Mouse (Mus musculus) layer of hippocampus, postnatal 10 days (tissue): ENCODE results near the gene 1700001O22Rik. TPM values are rescaled to one million over a fixed set of nuclear protein-coding genes. Genes with fewer than 3 reads are reported as not detected.

Experiments used
- DNase-seq, 2 experiments: peaks; one replicate each; pipeline ENCODE4 v3.0.0; 2021; ENCODE audit warnings: low spot score in 2 of 2
- long read RNA-seq: library from polyadenylated mRNA; stranded (forward); transcript quantifications from one replicate; pipeline ENCODE4 v2.0.0, GENCODE M21; 2023
- total RNA-seq, 2 experiments: library from RNA; stranded (reverse); gene quantifications; 2 replicates each; pipeline ENCODE4 v1.2.3; 2021

1700001O22Rik gene
- total RNA-seq = 1 to 10 TPM; 2.0 to 3.2 TPM
- long read RNA-seq, partial matches to known transcripts = 0 of 4 reads
- long read RNA-seq, other reads (novel, unspliced or antisense) = 3 of 4 reads

- DNase-seq = no peak
These were observed at the start of gene 1700001O22Rik for GRCm38 (mm10) chr2:30803604-30804003. 1700001O22Rik (minus strand) TSS chr2:30803661.

DNA sequence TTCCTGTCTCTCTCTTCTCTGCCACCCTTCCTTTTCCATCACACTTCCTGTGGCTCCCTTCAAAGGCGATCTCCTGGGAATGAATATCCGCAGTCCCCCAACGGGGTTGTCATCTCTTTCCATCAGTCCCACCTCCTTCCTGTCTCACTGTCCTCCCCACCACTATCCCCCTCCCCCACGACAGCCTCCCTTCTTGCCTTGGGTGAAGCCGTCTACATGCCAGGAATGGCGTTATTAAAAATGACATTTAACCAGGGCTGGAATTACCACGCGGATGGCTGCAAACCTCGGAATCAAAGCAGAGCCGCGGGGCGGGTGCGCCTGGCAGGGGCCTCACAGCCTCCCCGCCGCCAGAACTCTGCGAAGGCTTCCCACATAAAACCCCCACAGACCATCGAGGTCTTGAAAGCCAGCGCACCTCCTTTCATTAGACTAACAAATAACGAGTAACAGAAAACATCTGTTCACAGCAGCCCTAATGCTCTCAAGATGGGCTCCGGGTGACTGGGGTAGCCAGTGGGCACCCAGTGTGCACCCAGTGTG, 49.4 kb upstream of the 1700001O22Rik start:
- no peak for DNase-seq

- DNase-seq = no peak
These were observed 47.1 kb upstream of the 1700001O22Rik start for GRCm38 (mm10) chr2:30850581-30850980.

DNA sequence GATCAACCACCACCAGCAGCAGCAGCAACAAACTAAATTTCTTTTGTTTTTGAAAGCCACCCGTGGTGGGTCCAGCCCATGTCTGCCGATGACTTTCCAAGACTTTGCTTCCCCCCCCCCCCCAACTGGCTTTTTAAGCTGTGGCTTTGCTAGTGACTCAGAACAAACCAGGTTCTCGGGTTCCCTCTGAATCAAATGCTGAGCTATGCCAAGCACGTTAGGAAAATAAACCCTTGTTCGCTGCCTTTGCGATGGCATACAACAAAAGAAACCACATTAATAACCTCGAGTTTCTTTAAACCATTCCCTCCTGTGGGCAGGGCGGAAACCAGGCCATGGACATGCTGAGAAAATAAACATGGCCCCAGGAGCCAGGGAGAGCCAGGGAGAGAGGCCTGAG, 44.7 kb upstream of the 1700001O22Rik start:
- no peak for DNase-seq

DNA sequence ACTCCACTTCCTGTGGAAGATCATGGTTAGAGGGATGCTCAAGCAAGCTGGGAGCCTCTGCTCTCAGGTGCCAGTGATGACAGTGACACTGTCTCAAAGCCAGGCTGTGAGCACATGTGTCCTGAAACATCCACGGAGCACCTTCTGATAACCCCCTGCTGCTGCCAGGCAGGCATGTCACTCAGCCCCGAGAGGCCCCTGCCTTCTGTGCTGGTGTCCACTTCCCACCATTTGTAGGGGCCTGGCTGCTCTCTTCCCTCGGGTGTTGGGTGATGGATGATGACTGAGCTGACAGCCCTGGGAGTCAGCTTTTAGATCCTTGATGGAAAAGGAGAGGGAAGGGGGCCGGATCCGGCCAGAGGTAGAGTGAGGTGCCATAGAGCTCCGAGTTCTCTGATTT, 43.3 kb upstream of the 1700001O22Rik start:
- DNase-seq = no peak

DNA sequence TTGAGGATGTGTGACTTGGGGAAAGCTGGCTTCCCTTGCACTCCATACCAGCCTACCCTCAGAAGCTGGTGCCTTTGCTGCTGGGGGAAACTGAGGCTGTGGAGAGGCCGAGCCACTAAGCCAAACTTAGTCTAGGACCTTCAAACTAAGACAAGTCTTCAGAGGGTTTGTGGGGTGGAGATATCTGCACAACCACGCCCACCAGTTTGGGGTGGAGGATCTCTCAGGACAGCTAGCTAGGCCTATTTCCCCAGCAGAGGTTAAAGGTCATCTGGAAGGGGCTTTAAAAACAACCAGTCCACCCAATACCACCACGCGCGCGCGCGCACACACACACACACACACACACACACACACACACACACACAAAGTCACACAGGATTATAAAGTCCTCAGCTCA, 42.8 kb upstream of the 1700001O22Rik start:
- no peak for DNase-seq

- no peak for DNase-seq
These were observed 42.0 kb upstream of the 1700001O22Rik start for GRCm38 (mm10) chr2:30845152-30846070.

GRCm38 (mm10) chr2:30842615-30843014, 39.2 kb upstream of the 1700001O22Rik start:
- no peak for DNase-seq

DNA sequence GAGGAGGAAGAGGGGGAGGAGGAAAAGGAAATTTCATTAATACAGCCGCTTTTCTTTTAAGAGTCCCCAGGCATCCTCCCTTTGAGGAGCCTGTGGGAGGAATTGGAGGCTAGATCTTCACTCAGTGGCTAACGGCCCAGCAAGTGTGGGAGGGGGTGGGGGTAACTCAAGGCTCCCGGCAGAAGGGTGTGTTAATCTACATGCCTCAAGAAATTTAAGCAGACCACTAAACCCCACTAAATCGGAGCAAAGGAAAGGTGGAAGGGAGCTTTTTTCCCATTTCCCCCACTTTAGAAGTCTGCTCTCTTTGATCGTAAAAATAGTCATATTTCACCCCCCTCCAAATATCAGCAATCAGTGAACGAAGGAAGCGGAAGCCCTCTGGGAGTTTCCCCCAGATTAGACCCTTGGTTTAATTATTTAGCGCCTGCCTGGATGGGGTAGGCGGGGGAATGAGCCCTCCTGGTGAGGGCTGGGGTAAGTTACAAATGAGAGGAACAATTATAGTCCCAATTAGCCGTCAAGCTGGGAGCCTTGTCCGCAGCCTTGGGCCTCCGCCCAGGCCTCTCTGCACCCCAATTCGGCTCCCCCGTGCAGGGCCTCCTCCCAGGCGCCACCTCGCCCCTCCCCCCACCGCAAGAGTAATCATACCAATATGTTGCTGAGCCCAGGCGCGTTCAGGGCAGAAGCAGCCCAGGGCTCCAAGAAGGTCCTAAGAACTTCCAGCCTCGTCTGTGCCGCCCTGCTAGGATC, 33.0 kb upstream of the 1700001O22Rik start:
- peak in 1 of 2 experiments; percentile 37 for DNase-seq

DNA sequence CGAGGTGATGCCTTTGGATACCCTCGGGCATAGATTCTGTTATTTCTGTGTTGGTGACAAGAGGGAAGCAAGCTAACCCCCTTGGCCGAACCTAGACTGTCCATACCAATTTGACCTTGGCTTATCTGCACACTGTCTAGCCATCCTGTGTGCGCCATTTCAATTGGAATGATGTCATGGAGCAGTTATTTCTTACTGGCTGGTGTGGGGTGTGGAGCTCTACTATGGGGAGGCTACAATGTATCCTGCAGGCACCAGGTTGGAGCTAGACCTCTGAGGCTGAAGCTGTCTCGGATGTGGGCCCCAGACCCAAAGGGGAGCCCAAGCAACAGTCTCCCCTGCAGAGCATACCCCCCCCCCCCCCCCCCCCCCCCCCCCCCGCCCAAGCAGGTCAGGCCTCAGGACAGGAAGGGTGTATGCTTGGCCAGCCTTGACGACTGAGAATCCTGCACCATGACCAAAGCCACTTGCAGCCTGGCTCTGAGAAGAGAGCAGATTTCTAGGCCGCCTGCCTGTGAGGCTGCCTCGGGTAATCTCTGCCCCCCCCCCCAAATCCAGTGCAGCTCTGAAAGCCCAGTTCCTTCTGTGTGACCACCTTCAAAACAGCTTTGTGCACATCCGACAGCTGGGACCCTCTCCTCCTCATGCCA, 31.0 kb upstream of the 1700001O22Rik start, which contains the start of gene Prrx2:
Prrx2 (plus strand) TSS at position 600 of the 650 bp plus-strand sequence.
- DNase-seq = no peak

GRCm38 (mm10) chr2:30833644-30834043, 30.2 kb upstream of the 1700001O22Rik start:
- DNase-seq = no peak

DNA sequence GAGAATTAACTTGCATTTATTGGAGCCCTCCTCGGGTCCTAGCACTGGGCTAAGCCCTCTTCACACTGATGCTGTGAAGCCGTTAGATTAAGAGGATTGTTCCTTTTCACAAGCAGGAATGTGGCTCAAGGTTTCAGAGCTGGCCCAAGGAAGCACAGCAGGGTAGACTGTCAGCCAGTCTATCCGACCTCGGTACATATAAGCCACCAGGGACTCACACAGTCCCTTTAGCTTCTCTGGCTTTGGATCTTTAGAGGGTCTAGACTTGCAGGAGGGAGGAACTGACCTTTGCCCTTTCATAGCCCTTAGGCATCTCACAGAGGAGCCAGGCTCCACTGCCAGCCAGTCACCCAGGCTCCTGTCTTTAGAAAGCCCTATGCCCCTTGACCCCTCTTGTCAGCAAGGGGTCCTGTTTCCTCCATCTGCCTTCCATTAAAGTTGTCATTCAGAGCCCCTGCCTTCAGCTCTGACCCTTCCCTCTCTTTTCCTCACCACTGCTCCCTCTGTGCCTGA, 26.9 kb upstream of the 1700001O22Rik start, which contains the start of gene Asb6:
Asb6 (minus strand) TSS at position 51 of the 513 bp plus-strand sequence.
- DNase-seq = no peak

DNA sequence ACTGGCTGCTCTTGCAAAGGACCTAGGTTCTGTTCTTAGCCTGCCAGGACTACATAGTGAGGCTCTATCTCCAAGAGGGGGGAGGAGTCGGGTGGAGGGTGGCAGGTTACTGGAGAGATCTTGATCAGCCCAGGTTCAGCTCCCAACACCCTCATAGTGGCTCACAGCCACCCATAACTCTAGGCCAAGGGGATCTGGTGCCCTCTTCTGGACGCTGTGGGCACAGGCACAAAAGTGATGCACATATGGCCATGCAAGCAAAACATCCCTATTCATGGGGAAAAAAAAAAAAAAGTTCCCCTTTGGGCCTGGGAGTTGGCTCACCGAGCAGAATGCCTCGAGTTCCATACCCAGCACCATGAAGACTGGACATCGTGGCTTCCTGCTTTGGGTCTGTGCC, 25.9 kb upstream of the 1700001O22Rik start:
- peak; percentile 60 to 64 for DNase-seq

GRCm38 (mm10) chr2:30827749-30828475, 24.5 kb upstream of the 1700001O22Rik start:
- peak; percentile 98 to 99 for DNase-seq

DNA sequence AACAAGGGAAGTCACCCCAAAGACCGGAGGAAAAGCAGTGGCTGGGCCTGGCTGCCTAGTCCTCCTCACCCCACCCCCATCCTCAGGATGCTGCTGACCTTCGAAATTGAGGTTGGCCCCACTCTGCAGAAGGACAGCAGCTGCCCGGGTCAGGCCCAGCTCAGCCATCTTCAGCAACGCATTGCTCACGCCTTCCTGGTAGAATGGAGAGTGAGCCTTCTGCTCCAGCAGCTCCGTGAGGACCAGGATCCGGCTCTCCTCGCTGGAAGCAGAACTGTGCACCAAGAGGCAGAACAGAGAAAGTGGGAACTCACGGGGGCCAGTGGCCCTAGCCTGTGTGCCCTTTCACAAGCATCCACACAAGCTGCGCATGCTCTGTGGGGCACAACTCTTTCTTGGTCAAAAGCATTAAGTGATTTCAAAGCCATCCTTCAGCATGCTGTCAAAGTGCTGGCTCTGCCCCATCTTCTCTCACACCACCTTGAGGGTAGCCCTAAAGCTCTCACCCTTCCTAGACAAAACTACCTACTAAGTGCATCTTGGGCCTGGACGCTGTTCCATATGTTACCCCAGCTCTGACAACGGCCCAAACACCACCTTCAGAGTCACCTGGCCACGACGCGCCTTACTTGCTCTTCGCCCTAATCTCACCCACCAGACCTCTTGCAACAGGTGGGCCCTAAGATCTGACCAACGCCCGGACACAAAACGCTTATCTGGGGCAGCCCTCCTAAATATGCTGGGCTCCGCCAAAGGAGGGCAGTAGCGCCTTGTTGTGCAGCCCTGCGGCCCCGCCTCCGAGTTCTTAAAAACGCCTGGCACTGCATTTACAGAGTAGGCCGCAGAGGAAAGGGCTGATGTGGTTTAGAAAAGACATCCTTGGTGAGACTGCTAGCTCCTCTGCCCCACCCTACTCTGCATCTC, 23.6 kb upstream of the 1700001O22Rik start:
- peak; percentile 45 to 60 for DNase-seq

- DNase-seq = peak; percentile 53 to 55
These were observed 20.1 kb upstream of the 1700001O22Rik start for GRCm38 (mm10) chr2:30823385-30824153.

- DNase-seq = no peak
These were observed 19.0 kb upstream of the 1700001O22Rik start for GRCm38 (mm10) chr2:30822460-30822859.

GRCm38 (mm10) chr2:30821073-30821472, 17.6 kb upstream of the 1700001O22Rik start:
- DNase-seq = no peak
